Mouse (Mus musculus) bone marrow, adult 2 months (tissue): ENCODE measurements around the gene Gpsm3. TPM values are rescaled to one million over a fixed set of nuclear protein-coding genes. Genes with fewer than 3 reads are reported as not detected.

Source experiments
- H3K27ac ChIP-seq: fragments of 200-500 bp; 2 replicates; pipeline ENCODE4 v1.5.1; 2012; ENCODE audit warnings: low read depth, mild to moderate bottlenecking, control low read depth, inconsistent platforms, low read length; ENCODE audit not compliant: control insufficient read depth, poor library complexity, insufficient read depth
- H3K4me1 ChIP-seq: fragments of 200-500 bp; 2 replicates; pipeline ENCODE4 v1.6.1; 2011; ENCODE audit warnings: low read length; ENCODE audit not compliant: control insufficient read depth, insufficient read depth
- H3K4me3 ChIP-seq: fragments of 200-500 bp; replicated peaks from 2 replicates; pipeline ENCODE3; 2011; ENCODE audit warnings: mild to moderate bottlenecking, low read depth, low read length, control low read depth; ENCODE audit not compliant: control insufficient read depth
- CTCF ChIP-seq: fragments of 200-500 bp; IDR thresholded peaks from 2 replicates; pipeline ENCODE4 v1.5.1; 2011; ENCODE audit warnings: low read length, control low read depth; ENCODE audit not compliant: control insufficient read depth, insufficient read depth
- POLR2A ChIP-seq: fragments of 200-500 bp; IDR thresholded peaks from 2 replicates; pipeline ENCODE4 v1.6.1; 2011; ENCODE audit warnings: low read depth, mild to moderate bottlenecking, control low read depth, low read length, borderline replicate concordance; ENCODE audit not compliant: control insufficient read depth
- WGBS: fragments of 180-500 bp; shearing (Covaris S2); methylation state at CpG from one replicate; pipeline ENCODE4 v1.1.7; 2018; 5-methylcytosine and 5-hydroxymethylcytosine counted together
- polyA plus RNA-seq: library from polyadenylated mRNA; stranded (reverse); fragments of >200 nt; gene quantifications from 2 replicates; pipeline ENCODE4 v1.2.4, GENCODE M21; 2011; ENCODE audit warnings: low replicate concordance; ENCODE audit not compliant: missing spikeins, insufficient read depth, insufficient read length

Gpsm3 gene
- polyA plus RNA-seq, 1 experiment = 156 TPM

- TF ChIP-seq CTCF (no peak), POLR2A (no peak)
- no peaks in the 10 kb centered on the region for H3K4me1 ChIP-seq
- WGBS = 77% methylated on average over 13 of the region's 13 CpGs
- H3K4me3 ChIP-seq = no peak overlapping the region
- no peak overlapping the region for H3K27ac ChIP-seq
Measured at GRCm38 (mm10) chr17:34568421-34568820, 21.2 kb upstream of the Gpsm3 start.

GRCm38 (mm10) chr17:34569919-34570318, 19.7 kb upstream of the Gpsm3 start:
- H3K4me3 ChIP-seq = no peak overlapping the region
- TF ChIP-seq CTCF (no peak), POLR2A (no peak)
- H3K27ac ChIP-seq = no peak overlapping the region
- H3K4me1 ChIP-seq = no peaks in the 10 kb centered on the region
- WGBS = 72% methylated on average over 4 of the region's 4 CpGs

- peak; percentile 82 for TF ChIP-seq CTCF
- TF ChIP-seq POLR2A = no peak
- H3K4me1 ChIP-seq = no peaks in the 10 kb centered on the region
- WGBS = 26% methylated on average over 5 of the region's 5 CpGs
- H3K4me3 ChIP-seq = no peak overlapping the region
- no peak overlapping the region for H3K27ac ChIP-seq
Measured at GRCm38 (mm10) chr17:34571875-34572274, 17.7 kb upstream of the Gpsm3 start.

GRCm38 (mm10) chr17:34572361-34572760, 17.2 kb upstream of the Gpsm3 start:
- TF ChIP-seq POLR2A (no peak), CTCF (no peak)
- WGBS = 65% methylated on average over 15 of the region's 15 CpGs
- no peak overlapping the region for H3K4me3 ChIP-seq
- H3K4me1 ChIP-seq = no peaks in the 10 kb centered on the region
- H3K27ac ChIP-seq = no peak overlapping the region

- no peak overlapping the region for H3K27ac ChIP-seq
- peaks cover 2% of the 10 kb centered on the region; the same call in 1 of the 2 replicates for H3K4me1 ChIP-seq
- H3K4me3 ChIP-seq = no peak overlapping the region
- 56% methylated on average over 5 of the region's 5 CpGs for WGBS
- no peak for TF ChIP-seq POLR2A
- TF ChIP-seq CTCF = no peak
Measured at GRCm38 (mm10) chr17:34576577-34576976, 13.0 kb upstream of the Gpsm3 start.

- 77% methylated on average over 3 of the region's 3 CpGs for WGBS
- H3K4me3 ChIP-seq = no peak overlapping the region
- H3K4me1 ChIP-seq = peaks cover 2% of the 10 kb centered on the region; the same call in 1 of the 2 replicates
- no peak for TF ChIP-seq CTCF
- H3K27ac ChIP-seq = no peak overlapping the region
Measured at GRCm38 (mm10) chr17:34578070-34578469, 11.5 kb upstream of the Gpsm3 start.

- peaks cover 2% of the 10 kb centered on the region; the same call in 1 of the 2 replicates for H3K4me1 ChIP-seq
- WGBS = 78% methylated on average over 12 of the region's 12 CpGs
- TF ChIP-seq POLR2A (no peak), CTCF (no peak)
Measured at GRCm38 (mm10) chr17:34582528-34582927, 7.1 kb upstream of the Gpsm3 start.

GRCm38 (mm10) chr17:34583397-34583796, 6.2 kb upstream of the Gpsm3 start:
- TF ChIP-seq POLR2A = no peak
- no peak for TF ChIP-seq CTCF
- WGBS = 76% methylated on average over 7 of the region's 7 CpGs
- Histone ChIP-seq H3K27ac (no peak overlapping the region), H3K4me1 (no peaks in the 10 kb centered on the region; the same call in 1 of the 2 replicates), H3K4me3 (no peak overlapping the region)

More at GRCm38 (mm10) chr17:34582528-34582927, 7.1 kb upstream of the Gpsm3 start:
- Histone ChIP-seq H3K27ac (no peak overlapping the region), H3K4me3 (no peak overlapping the region)

GRCm38 (mm10) chr17:34583819-34584218, 5.8 kb upstream of the Gpsm3 start:
- Histone ChIP-seq H3K4me1 (no peaks in the 10 kb centered on the region; the same call in 1 of the 2 replicates), H3K4me3 (no peak overlapping the region), H3K27ac (no peak overlapping the region)
- 82% methylated on average over 8 of the region's 8 CpGs for WGBS
- no peak for TF ChIP-seq POLR2A
